Mouse (Mus musculus): ENCODE data around the gene 9130213A22Rik. TPM values are rescaled to one million over a fixed set of nuclear protein-coding genes. Genes with fewer than 3 reads are reported as not detected.

Gene 9130213A22Rik
- polyA plus RNA-seq, 1 experiment from 2014 or later: 0.36 TPM

DNA sequence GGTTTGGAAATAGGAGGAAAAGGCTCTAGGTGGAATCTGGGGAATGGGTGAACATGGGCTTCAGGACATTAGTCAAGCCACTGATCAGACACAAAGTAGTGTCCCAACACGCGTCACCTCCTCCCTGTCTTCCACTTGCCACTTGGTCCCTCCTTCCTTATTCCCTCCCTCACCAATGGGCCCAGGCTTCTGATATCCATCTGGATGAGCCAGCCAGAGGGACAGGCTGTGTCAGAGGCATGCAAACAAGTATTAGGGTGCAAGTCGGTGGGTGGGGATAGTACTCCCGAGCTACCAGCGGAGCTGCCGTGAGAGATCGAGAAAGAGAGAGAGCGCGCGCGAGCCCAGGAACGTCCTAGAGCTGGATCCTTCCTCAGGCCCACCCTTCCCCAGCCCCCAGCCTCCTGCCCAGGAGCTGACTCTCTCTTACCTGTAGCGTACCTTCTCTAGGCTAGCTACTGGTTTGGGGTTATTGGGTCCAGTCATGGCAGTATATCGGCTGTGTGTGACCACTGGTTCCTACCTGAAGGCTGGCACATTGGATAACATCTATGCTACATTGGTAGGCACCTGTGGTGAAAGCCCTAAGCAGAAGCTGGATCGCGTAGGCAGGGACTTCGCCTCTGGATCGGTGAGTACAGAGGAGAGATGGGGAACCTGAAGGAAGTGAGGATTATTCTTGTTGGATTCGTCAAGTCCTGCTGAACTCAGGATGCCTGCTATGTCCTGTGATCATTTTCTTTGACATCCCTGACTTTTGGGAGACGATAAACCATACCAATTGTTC lies 3.7 kb upstream of the 9130213A22Rik start:
- Histone ChIP-seq H3K4me2 (ENCODE audit: low read depth, low read length) (peak overlapping the region; percentile 71), H3K36me3 (ENCODE audit: control insufficient read depth, insufficient read depth, low read length) (no peaks in the 10 kb centered on the region), H3K4me1 (replicated peaks; ENCODE audit: control insufficient read depth, insufficient read depth, low read length) (peaks cover 11% of the 10 kb centered on the region; the same call in 1 of the 2 replicates), H3K27me3 (ENCODE audit: control insufficient read depth, insufficient read depth, low read depth, low read length) (no peaks in the 10 kb centered on the region), H3K4me3 (ENCODE audit: low read length) (peak overlapping the region; percentile 72), H3K27ac (ENCODE audit: low read length) (no peak overlapping the region), H3K9me3 (ENCODE audit: control insufficient read depth, low read length) (no peaks in the 10 kb centered on the region), H3K9ac (ENCODE audit: low read length) (peak overlapping the region; percentile 67)
- no peak for ATAC-seq (ENCODE audit: low read depth)
- 10% methylated on average over 20 of the region's 20 CpGs for WGBS

DNA sequence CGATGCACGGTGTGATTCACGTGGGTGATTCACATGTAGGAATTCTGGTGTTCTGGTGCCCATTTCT lies 3.3 kb upstream of the 9130213A22Rik start, which contains the start of gene Aloxe3:
TSS of gene Aloxe3 (plus strand) at position 45 of the 67 bp plus-strand sequence.
- Histone ChIP-seq H3K4me2 (ENCODE audit: low read depth, low read length) (peak within 1 kb of the TSS; percentile 71), H3K9me3 (ENCODE audit: control insufficient read depth, low read length) (no peaks in the 10 kb centered on the region), H3K4me1 (replicated peaks; ENCODE audit: control insufficient read depth, insufficient read depth, low read length) (peaks cover 13% of the 10 kb centered on the region), H3K4me3 (ENCODE audit: low read length) (peak within 1 kb of the TSS; percentile 72), H3K27me3 (ENCODE audit: control insufficient read depth, insufficient read depth, low read depth, low read length) (no peaks in the 10 kb centered on the region), H3K27ac (ENCODE audit: low read length) (peak within 1 kb of the TSS; percentile 65), H3K9ac (ENCODE audit: low read length) (peak within 1 kb of the TSS; percentile 67), H3K36me3 (ENCODE audit: control insufficient read depth, insufficient read depth, low read length) (no peaks in the 10 kb centered on the region)
- 1% methylated on average over 3 of the region's 3 CpGs for WGBS
- ATAC-seq (ENCODE audit: low read depth): no peak

DNA sequence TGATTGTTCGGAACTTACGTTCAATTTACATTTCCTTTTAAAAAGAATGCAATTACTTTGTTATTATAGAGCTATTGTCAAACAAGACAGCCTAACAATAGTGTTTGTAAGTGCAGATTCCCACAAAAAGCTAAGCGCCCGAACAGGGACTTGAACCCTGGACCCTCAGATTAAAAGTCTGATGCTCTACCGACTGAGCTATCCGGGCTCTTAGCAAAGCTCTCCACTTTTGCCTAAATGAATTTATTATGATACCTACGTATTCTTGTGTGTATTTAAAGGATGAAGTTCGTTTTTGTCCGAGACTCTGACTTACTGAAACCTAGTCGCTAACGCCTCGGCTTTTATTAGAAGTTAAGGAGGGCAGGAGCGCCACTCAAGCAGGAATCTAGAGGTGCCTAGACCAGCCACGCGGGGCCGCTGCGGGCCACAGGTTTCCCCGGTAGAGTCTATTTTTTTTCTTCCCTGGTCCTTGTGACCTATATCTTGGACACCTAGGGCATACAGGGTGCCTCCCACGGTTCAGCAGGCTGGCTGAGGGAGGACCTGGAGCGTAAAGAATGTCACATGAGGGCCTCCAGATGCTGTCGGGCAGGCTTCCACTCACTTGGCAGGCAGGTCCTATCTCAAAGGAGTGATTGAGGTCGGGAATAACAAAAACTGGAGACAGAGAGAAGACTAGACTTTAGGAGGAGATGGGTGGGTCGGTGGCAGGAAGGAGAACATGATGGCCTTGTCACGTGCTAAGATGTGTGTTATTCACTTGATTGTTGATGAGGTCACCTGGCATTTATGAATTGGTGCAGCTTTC lies 2.9 kb upstream of the 9130213A22Rik start:
- H3K9ac ChIP-seq (ENCODE audit: low read length): peak overlapping the region; percentile 67
- no peaks in the 10 kb centered on the region for H3K9me3 ChIP-seq (ENCODE audit: control insufficient read depth, low read length)
- peak overlapping the region; percentile 72 for H3K4me3 ChIP-seq (ENCODE audit: low read length)
- peak; percentile 23 for ATAC-seq (ENCODE audit: low read depth)
- no peaks in the 10 kb centered on the region for H3K27me3 ChIP-seq (ENCODE audit: control insufficient read depth, insufficient read depth, low read depth, low read length)
- H3K27ac ChIP-seq (ENCODE audit: low read length): peak overlapping the region; percentile 65
- peaks cover 18% of the 10 kb centered on the region for H3K4me1 ChIP-seq (replicated peaks; ENCODE audit: control insufficient read depth, insufficient read depth, low read length)
- H3K4me2 ChIP-seq (ENCODE audit: low read depth, low read length): peak overlapping the region; percentile 71
- WGBS: under 1% methylated on average over 24 of the region's 24 CpGs
- no peaks in the 10 kb centered on the region for H3K36me3 ChIP-seq (ENCODE audit: control insufficient read depth, insufficient read depth, low read length)

DNA sequence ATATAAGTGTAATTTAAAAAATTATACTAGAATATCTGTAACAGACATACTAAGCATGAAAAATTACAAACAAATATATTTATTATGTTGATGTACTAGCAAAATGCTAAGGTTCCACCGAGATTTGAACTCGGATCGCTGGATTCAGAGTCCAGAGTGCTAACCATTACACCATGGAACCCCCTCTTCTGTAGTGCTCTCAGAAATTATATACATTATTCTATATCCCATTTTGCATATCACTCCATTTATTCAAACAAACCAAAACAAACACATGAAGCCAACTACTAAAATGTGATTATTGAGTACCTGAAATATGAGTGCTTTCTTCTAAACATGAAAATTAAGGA lies 2.1 kb upstream of the 9130213A22Rik start:
- Histone ChIP-seq H3K4me1 (replicated peaks; ENCODE audit: control insufficient read depth, insufficient read depth, low read length) (peaks cover 24% of the 10 kb centered on the region), H3K27me3 (ENCODE audit: control insufficient read depth, insufficient read depth, low read depth, low read length) (no peaks in the 10 kb centered on the region), H3K4me3 (ENCODE audit: low read length) (peak overlapping the region; percentile 68), H3K36me3 (ENCODE audit: control insufficient read depth, insufficient read depth, low read length) (no peaks in the 10 kb centered on the region), H3K9ac (ENCODE audit: low read length) (no peak overlapping the region), H3K9me3 (ENCODE audit: control insufficient read depth, low read length) (no peaks in the 10 kb centered on the region), H3K27ac (ENCODE audit: low read length) (no peak overlapping the region), H3K4me2 (ENCODE audit: low read depth, low read length) (no peak overlapping the region)
- ATAC-seq (ENCODE audit: low read depth): peak; percentile 23; the same call in 1 of the 2 replicates
- WGBS: 0% methylated on average over 3 of the region's 3 CpGs

DNA sequence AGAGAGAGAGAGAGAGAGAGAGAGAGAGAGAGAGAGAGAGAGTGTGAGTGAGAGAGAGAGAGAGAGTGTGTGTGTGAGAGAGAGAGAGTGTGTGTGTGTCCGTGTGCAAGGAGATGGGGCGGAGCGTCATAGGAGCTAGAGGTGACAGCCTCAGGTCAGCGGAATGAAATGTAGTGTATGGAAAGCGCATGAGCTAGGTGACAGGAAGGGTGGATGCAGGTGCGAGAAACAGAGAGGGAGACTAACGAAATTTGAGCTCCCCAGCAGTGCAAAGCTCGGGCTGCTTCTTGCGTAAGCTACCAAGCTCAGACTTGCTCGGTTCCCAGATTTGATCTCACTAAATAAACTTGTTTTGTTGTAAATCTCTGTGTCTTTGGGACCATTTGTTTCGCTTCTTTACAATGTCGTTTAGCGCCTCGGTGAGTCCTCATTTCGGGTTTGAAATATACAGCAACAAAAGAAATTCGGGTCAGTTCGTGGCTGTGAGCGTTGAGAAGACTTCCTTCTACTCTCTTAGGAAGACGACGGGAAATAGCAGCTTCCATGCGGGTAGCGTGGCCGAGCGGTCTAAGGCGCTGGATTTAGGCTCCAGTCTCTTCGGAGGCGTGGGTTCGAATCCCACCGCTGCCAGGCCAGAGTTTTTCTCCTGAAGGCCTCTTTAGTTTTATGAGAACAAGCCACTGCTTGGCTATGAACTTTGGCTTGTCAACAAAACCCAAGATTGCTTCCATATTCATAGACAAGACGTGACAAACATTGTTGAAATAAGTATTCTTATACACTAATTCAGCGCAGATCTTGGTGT lies 1.5 kb upstream of the 9130213A22Rik start:
- peak; percentile 56 for ATAC-seq (ENCODE audit: low read depth)
- Histone ChIP-seq H3K9ac (ENCODE audit: low read length) (peak overlapping the region; percentile 66), H3K27ac (ENCODE audit: low read length) (peak overlapping the region; percentile 92), H3K36me3 (ENCODE audit: control insufficient read depth, insufficient read depth, low read length) (no peaks in the 10 kb centered on the region), H3K4me1 (replicated peaks; ENCODE audit: control insufficient read depth, insufficient read depth, low read length) (peaks cover 30% of the 10 kb centered on the region), H3K9me3 (ENCODE audit: control insufficient read depth, low read length) (no peaks in the 10 kb centered on the region), H3K27me3 (ENCODE audit: control insufficient read depth, insufficient read depth, low read depth, low read length) (no peaks in the 10 kb centered on the region), H3K4me2 (ENCODE audit: low read depth, low read length) (peak overlapping the region; percentile 95), H3K4me3 (ENCODE audit: low read length) (peak overlapping the region; percentile 68)
- under 1% methylated on average over 31 of the region's 31 CpGs for WGBS

DNA sequence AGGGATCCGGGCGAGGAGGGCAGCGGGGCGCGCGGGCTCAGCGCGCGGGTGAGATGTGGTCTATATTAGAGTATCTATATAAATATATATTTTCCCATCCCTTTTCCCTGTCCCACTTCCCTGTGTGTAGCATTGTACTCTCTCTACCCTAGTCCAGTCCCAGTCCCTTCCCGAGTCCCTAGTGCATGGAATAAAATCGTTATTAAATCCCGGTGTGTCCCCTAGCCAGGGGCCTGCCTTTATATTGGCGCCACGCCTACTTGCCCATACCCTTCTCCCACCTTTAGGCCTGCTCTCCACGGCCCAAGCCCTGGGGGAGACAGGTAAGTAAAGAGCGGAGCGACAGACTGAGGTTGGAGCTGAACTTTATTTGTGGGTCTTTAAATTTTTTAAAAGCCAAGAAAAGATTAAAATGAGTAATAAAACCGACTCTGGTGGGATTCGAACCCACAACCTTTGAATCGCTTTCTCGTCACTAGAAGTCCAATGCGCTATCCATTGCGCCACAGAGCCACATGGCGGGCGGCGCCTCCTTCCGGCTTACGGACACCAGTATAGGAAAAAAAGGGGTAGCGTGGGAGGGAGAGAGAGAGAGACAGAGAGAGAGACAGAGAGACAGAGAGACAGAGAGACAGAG lies 785 bp upstream of the 9130213A22Rik start:
- WGBS: under 1% methylated on average over 29 of the region's 29 CpGs
- H3K4me3 ChIP-seq (ENCODE audit: low read length): peak overlapping the region; percentile 68
- peak overlapping the region; percentile 95 for H3K4me2 ChIP-seq (ENCODE audit: low read depth, low read length)
- ATAC-seq (ENCODE audit: low read depth): peak; percentile 4
- peak overlapping the region; percentile 81 for H3K9ac ChIP-seq (ENCODE audit: low read length)
- no peaks in the 10 kb centered on the region for H3K9me3 ChIP-seq (ENCODE audit: control insufficient read depth, low read length)
- peak overlapping the region; percentile 96 for H3K27ac ChIP-seq (ENCODE audit: low read length)
- no peaks in the 10 kb centered on the region for H3K27me3 ChIP-seq (ENCODE audit: control insufficient read depth, insufficient read depth, low read depth, low read length)
- peaks cover 32% of the 10 kb centered on the region for H3K4me1 ChIP-seq (replicated peaks; ENCODE audit: control insufficient read depth, insufficient read depth, low read length)
- no peaks in the 10 kb centered on the region for H3K36me3 ChIP-seq (ENCODE audit: control insufficient read depth, insufficient read depth, low read length)

DNA sequence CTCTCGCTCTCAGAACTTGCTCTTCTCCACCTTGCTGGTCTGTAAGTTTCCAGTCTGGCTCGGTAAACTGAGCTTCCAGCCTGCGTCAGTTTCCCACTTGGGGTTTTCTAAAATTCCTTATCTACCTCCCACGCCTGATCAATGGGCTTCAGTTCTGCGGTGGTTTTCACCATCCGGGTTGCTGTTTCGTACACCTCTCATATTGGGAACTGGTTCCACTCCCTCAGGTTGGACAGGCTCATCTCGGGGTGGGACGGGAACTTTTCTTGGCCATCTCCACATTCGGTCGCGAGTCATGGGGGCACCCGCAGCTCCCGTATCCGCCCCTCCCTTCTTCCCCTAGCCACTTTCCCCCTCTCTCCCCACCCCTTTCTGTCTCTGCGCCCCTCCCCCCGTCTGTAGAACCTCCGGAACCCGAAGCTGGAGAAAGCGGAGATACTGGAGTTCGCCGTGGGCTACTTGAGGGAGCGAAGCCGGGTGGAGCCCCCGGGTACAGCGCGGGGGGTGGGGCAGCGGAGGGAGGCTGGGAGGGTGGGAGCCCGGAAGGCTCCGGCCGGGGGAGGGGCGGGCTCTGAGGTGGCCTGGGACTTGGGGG lies 551 bp downstream of the 9130213A22Rik start:
- ATAC-seq (ENCODE audit: low read depth): peak; percentile 37; the same call in 1 of the 2 replicates
- Histone ChIP-seq H3K4me3 (ENCODE audit: low read length) (peak overlapping the region; percentile 68), H3K27me3 (ENCODE audit: control insufficient read depth, insufficient read depth, low read depth, low read length) (no peaks in the 10 kb centered on the region), H3K27ac (ENCODE audit: low read length) (peak overlapping the region; percentile 96), H3K4me2 (ENCODE audit: low read depth, low read length) (peak overlapping the region; percentile 95), H3K36me3 (ENCODE audit: control insufficient read depth, insufficient read depth, low read length) (no peaks in the 10 kb centered on the region), H3K4me1 (replicated peaks; ENCODE audit: control insufficient read depth, insufficient read depth, low read length) (peaks cover 34% of the 10 kb centered on the region), H3K9ac (ENCODE audit: low read length) (peak overlapping the region; percentile 81), H3K9me3 (ENCODE audit: control insufficient read depth, low read length) (no peaks in the 10 kb centered on the region)
- under 1% methylated on average over 28 of the region's 32 CpGs for WGBS

DNA sequence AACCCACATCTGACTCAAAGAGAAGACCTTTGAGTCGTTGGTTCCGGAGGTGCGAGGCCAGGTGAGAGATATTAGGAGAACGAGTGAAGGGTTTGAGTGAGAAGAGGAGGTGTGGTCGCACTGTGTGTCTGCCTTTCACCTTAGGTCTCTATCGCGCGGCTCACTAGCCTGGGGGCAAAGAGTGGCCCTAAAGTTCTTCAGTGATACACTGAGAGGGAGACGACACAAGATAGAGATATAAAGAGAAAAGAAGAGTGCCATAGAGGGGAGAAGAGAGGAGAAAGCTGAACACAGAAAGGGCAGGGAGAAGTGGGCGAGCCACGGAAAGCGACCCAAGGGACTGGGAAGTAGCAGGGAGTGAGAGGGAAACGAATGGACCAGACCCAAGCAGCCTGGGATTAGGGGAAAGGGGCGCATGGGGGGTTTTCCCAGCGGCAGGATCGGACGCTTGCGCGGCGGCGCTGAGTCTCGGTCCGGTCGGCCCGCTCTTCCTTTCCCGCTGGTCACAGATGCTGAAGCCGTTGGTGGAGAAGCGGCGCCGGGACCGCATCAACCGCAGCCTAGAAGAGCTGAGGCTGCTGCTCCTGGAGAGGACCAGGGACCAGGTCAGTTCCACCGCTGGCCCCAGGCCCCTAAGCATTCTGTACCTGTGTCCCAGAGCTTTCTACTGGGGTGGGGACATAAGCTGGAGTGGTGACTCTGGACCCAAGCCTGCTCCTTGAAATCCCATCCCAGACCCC lies 1.2 kb downstream of the 9130213A22Rik start:
- Histone ChIP-seq H3K9ac (ENCODE audit: low read length) (peak overlapping the region; percentile 81), H3K9me3 (ENCODE audit: control insufficient read depth, low read length) (no peaks in the 10 kb centered on the region), H3K4me2 (ENCODE audit: low read depth, low read length) (peak overlapping the region; percentile 95), H3K4me3 (ENCODE audit: low read length) (peak overlapping the region; percentile 68), H3K36me3 (ENCODE audit: control insufficient read depth, insufficient read depth, low read length) (no peaks in the 10 kb centered on the region), H3K27me3 (ENCODE audit: control insufficient read depth, insufficient read depth, low read depth, low read length) (no peaks in the 10 kb centered on the region), H3K4me1 (replicated peaks; ENCODE audit: control insufficient read depth, insufficient read depth, low read length) (peaks cover 29% of the 10 kb centered on the region), H3K27ac (ENCODE audit: low read length) (peak overlapping the region; percentile 96; the same call in 1 of the 2 replicates)
- WGBS: under 1% methylated on average over 31 of the region's 33 CpGs
- ATAC-seq (ENCODE audit: low read depth): no peak
